Mouse (Mus musculus) large intestine, adult 2 months (tissue): ENCODE data around the gene C1ra. TPM values are rescaled to one million over a fixed set of nuclear protein-coding genes. Genes with fewer than 3 reads are reported as not detected.
"Not testable (repeated sequence)": the region's sequence is repeated elsewhere in the genome, so short reads cannot be mapped to it uniquely, and the experiment has no call there.

ENCODE experiments used
- DNase-seq: peaks from one replicate; pipeline ENCODE4 v3.0.0-alpha.2; 2012; ENCODE audit warnings: low read depth, low spot score
- WGBS: fragments of 180-500 bp; shearing (Covaris S2); methylation state at CpG from one replicate; pipeline ENCODE4 v1.1.7; 2018; 5-methylcytosine and 5-hydroxymethylcytosine counted together
- polyA plus RNA-seq: library from polyadenylated mRNA; depleted of rRNA; stranded (reverse); fragments of >200 nt; gene quantifications from 2 replicates; pipeline ENCODE4 v1.2.3, GENCODE M21; 2012; rRNA removed

The C1ra gene
- polyA plus RNA-seq, result 19.0 and 24.3 TPM in 2 replicates

DNA sequence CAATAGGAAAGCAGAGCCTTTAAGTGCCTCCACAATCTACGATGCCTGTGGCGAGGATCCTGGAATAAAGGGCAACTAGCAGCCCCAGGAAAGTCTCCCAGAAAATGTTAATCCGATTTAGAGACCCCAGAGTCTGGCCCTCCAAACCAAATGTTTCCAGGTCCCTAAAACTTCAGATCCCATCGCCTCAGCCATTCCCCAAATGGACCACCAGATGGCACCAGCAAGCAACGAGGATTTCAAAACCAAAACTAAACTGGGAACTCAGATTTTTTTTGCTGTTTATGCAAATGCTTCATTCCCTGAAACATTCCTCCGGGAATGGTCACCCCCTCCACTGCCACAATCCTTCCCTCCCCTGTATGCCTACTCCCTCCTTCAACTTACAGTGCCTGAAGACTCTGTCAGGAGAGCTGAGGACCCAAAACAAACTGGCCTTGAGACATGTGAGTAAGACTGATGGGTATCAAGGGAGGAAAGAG is at the start of gene C1ra:
TSS of gene C1ra (plus strand) at position 51 of the 482 bp plus-strand sequence.
- 4% methylated on average over 6 of the region's 6 CpGs for WGBS
- peak; percentile 28 for DNase-seq

DNA sequence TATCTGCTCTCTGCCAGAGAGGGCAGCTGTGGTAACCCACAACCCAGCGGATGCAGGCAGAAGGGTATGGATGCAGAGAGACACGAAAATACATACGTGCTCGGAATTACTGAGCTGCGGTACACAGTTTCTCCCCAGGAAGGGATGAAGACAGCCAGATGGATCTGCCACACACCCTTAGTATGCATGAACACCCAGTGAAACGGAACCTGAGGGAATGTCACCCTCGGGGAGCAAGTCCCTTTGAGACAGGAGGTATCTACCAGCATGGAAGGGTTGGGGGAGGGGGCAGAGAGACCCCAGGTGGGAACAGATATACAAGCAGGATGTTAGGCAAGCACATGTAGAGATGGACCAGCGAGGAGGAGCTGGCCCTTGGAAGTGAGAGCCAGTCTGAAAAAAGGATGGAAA is 48.3 kb upstream of the C1ra start:
- DNase-seq, result no peak
- 44% methylated on average over 8 of the region's 8 CpGs for WGBS

DNA sequence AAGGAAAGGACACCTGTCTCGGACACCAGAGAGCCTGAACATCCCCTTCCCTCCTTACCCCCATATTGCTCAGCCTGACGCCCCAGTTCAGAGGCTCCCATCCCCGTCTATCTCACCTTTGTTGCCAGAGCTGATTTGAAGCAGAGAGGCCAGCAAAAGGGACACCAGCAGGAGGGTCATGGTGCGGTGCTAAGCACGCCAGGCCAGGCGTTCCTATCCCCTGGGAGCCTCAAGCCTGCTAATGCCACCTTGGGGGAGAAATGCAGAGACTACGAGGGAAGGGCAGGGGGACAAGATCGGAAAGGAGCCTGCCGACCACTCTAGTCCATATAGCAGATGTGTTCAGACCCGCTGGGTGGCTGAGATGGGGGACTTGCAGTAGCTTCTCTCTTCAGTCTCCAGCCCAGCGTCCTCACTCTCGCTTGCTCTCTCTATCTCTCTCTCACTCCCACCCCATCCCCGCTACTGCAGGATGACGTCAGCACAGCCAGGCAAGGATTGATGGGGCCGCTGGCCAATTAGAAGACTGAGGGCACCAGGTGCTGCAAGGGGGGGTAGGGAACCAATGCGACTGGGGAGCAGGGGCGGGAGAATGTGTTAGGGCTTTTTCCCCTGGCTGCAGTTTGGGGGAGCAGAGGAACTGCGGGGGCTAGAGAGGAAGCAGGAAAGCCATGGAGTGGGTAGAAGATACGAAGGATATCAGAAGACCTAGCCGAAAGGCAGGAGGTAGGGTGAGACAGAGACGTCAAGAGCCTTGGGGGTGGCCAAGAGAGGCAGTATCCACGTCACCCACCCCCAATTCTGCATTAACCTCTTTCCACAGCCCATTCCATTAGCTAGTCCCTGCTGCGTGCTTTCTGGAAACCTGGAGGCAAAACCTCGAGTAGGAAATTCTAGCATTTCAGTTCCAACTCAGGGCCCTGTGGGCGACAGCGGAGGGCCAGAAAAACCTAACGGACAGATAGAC is 47.6 kb upstream of the C1ra start, which contains the start of gene Clstn3:
TSS of gene Clstn3 (minus strand) at position 490 of the 967 bp plus-strand sequence.
- no peak for DNase-seq
- 16% methylated on average over 27 of the region's 27 CpGs for WGBS

DNA sequence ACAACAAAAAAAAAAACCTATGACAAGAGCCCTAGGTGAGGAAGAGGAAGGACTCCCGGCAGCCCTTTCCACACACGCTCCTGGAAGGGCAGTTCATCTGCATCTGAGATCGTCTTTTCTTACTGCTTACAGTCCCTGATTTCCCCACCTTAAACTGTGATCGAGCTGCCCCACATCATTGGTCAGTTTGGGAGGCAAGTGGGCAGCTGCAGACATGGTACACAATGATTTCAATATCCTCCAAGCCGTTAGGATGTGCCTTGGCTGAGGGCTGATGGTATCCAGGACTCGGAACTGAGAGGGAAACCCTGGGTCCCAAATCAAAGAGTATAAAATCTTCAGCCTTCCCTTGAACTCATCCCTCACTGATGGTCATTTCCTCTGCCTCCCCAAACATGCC is 46.9 kb upstream of the C1ra start:
- 67% methylated on average over 6 of the region's 6 CpGs for WGBS
- DNase-seq, result no peak

DNA sequence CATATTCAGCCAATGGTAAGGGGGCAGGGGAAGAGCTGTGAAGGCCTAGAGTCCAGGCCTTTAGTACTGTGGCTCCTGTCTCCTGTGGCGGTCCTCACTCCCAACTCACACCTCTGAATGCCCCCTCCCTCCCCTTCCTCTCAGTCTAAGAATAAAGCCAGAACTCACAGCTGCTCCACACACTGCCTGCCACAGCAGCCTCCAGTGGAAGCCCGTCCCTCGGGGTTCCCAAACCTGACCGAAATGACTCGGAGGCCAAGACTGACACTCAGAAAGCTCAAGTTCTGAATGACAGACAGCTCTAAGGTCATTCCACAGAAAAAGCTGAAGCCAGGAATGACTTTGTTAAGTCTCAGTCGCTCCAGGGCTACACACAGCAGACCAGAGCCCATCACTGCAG is 46.5 kb upstream of the C1ra start:
- DNase-seq, result no peak
- WGBS, result 88% methylated on average over 6 of the region's 6 CpGs

DNA sequence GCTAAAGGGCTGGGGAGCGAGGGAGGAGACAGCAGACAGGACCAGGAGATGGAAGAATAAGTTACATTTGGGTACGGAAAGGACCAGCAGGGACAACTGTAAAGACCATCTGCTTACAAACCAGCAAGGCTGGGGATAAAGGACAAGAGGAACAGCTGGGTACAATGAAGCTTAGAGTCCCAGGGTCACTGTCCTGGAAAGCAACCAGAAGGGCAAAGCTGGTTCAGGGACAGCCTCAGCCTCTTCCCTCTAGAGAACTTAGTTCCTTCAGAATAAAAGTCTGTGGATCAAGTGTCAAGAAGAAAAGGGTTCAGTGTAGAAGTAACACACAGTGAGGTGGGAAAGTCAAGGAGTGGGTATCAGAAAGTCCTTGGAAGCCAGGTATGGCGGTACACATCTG is 41.1 kb upstream of the C1ra start:
- 91% methylated on average over 3 of the region's 3 CpGs for WGBS
- DNase-seq, result no peak

DNA sequence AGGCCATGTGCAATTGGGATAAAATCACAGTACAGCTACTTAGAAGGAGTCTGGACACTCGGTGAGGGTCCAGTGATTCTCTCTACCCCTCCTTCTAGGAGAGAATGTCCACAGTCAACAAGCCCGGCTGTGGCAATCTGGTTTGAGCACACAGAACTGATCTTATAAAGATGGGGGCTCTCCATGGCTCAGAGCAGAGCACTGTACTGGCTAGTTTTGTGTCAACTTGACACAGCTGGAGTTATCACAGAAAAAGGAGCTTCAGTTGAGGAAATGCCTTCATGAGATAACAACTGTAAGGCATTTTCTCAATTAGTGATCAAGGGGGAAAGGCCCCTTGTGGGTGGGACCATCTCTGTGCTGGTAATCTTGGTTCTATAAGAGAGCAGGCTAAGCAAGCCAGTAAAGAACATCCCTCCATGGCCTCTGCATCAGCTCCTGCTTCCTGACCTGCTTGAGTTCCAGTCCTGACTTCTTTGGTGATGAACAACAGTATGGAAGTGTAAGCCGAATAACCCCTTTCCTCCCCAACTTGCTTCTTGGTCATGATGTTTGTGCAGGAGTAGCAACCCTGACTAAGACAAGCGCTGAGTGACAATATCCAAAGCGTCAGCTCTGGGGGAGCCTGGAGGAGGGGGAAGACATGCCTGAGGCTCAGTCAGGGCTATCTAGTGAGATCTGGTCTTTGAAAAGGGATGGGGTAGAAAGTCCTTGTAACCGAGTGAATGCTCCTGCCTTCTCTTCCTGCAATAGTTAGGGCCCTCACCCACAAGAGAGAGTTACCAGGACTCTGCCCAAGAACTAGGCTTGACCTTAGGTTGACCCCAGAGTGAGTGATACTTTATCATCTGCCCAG is 40.2 kb upstream of the C1ra start:
- DNase-seq, result not testable (repeated sequence)
- 78% methylated on average over 6 of the region's 6 CpGs for WGBS

DNA sequence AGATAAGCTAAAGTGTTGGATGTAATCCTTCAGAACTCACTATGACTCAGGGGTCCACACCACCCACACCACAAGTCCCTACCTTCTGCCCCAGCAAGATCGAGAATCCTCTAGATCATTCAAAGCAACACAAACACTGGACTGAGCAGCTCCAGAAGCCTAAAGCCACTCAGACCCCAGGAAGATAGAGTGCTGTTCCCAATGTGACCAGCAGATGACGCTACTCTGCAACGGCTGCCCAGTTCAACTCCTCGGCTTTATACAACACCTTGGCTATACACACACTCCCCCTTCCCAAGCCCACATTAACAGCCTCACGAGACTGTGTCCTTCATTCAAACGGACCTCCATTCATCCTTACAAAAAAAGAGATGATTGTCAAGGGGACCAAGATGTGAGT is 39.4 kb upstream of the C1ra start:
- 30% methylated on average over 6 of the region's 6 CpGs for WGBS
- no peak for DNase-seq

DNA sequence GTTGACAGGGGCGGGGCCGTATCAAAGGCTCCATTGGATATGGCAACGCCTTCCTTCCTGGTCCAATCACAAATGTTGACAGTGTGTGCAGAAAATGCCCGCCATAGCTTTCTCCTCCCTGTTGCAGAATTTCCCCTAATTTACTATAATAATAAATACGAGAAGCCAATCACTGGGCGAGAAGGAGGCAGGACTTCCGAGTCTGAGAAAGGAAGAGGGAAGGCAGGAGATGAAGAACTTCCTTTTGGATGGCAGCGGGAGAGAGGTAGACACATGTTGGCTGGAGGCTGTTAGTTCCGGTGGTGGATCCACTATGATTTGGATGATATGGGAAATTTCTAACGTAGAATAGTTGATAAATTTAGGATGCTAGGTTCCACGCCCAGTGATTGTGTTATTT is 37.6 kb upstream of the C1ra start:
- WGBS, result 73% methylated on average over 11 of the region's 11 CpGs
- DNase-seq, result no peak

DNA sequence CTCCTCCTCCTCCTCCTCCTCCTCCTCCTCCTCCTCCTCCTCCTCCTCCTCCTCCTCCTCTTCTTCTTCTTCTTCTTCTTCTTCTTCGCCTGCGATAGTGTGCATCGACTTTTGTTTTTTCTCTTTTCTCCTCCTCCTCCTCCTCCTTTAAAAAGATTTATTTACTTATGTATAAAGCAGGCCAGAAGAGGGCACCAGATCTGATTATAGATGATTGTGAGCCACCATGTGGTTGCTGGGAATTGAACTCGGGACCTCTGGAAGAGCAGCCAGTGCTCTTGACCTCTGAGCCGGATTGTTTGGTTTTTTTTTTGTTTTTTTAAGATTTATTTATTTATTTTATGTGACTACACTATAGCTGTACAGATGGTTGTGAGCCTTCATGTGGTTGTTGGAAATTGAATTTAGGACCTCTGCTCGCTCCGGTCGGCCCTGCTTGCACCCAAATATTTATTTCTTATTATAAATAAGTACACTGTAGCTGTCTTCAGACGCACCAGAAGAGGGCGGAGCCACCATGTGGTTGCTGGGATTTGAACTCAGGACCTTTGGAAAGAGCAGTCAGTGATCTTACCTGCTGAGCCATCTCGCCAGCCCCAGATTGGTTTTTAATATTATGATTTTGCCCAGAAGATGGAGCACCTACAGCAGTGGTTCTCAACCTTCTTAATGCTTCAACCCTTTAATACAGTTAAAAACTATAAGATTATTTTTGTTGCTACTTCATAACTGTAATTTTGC is 36.7 kb upstream of the C1ra start:
- not testable (repeated sequence) for DNase-seq
- WGBS, result 83% methylated on average over 8 of the region's 11 CpGs

DNA sequence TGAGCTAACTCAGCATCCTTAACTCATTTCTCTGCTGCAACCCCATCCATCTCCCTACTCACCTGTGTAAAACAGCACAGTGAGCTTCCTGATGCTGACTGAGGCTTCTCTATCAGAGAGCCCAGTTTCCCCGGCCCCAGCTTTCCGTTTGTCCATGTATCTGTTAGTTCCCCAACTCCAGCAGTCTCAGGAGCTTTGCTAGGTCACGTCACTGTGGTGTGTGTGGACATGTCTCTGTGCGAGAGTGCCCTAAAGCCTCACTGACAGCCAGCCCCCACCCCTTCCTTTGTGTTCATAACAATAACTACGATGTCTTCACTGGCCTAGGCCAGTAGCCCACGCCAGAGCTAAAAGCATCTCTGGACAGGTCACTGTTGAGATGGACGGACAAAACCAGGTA is 36.0 kb upstream of the C1ra start:
- no peak for DNase-seq
- WGBS, result 89% methylated on average over 7 of the region's 7 CpGs

DNA sequence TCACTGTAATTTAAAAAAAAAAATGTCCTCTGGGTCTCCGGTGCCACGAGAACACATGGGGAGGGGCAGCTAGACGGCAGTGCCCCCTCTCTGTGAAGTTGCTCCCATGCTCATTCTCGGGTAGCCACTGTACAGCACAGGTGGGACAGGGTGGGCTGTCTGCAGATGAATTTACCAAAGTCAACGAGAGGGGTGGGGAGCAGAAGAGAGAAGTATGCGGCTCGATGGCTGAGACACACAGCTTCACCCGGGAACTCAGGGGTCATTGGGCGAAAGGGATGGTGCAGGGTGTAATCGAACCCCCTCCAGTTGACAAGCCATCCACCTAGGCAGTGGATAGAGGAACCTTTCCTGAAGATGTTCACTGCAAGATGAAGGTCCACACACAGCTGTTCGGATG is 35.4 kb upstream of the C1ra start:
- no peak for DNase-seq
- 83% methylated on average over 11 of the region's 11 CpGs for WGBS

DNA sequence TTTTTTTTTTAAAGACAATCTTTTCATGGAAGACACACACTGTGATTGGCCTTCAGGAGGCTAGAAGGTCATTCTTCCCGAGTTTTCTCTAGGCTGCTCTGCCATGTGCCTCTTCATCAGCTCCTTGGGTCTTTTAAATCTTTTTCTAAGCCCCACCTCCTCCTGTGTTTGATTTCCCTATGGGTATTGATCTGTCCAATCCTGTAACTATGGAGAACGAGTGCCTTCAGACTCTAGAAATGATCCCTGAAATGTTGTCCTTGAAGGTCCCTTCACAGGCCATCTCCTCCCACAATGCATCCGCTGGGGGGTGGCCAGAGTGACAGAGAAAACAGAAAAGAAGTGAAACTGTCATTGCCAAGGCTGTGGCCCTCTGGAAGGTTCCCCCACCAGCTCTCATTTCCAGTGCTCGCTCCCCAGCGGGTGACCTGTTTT is 35.0 kb upstream of the C1ra start:
- 65% methylated on average over 5 of the region's 5 CpGs for WGBS
- DNase-seq, result no peak

DNA sequence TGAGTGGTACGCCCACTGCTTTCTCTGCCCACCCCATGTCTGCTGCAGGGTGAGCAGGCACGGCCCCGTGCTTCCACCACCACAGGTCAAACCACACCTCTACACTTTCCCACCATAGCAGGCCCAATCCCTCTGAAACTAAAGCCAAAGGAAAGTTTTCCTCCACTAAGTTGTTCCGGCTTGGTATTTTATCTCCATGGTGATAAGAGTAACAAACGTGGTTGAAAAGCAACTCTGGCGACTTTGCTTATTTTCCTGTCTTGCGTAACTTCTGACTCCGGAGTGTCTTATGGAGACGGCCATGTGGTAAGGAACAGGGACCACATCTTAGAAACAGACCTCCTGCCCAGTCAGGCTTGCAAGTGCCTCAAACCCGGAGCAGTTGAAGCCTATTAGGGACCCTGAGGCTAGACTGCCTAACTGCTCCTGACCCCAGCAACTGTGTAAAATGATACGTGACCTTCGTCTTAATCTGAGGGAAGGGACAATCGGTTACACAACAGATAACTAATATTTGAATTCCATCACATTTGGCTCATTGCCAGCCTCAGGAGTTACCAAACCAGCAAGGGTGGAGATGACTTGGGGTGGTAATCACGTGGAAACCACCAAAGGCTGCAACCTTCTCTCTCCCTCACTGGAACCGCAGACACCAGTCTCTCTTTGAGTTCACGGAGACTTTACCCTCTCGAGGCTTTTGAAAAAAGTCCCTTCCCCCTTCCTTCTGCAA is 34.1 kb upstream of the C1ra start:
- no peak for DNase-seq

DNA sequence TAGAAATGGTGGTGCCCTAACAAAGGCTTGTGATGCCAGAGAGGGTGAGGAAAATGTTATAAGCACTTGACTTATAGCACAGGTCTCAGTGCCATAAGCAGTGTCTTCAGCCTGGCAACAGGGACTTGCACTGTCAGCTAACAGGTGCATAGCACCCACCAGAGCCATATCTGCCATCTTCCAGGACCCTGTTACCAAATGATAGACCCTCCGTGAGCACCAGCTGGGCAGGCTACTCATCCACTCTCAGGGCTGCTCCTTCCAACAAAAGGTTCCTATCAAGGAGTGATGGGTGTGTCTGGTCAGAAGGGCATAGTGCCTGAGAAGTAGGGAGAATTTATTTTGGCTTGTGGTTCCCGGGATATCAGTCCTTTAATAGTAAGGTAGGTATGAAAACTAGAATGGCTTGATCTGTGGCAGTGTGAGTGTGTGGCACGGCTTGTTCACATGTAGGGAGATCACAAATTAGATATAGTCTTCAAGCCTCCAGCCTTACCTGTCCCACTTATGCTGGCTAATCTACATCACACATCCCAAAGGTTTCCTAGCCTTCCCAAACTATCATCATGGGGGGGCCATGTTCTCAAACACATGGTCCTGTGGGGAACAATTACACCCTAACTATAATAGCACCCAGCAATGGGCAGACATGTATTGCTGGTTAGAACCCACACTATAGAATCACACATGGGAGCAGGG is 33.2 kb upstream of the C1ra start:
- no peak for DNase-seq
- WGBS, result 45% methylated on average over 3 of the region's 3 CpGs

More for the DNA sequence above, 34.1 kb upstream of the C1ra start:
- 18% methylated on average over 17 of the region's 17 CpGs for WGBS

DNA sequence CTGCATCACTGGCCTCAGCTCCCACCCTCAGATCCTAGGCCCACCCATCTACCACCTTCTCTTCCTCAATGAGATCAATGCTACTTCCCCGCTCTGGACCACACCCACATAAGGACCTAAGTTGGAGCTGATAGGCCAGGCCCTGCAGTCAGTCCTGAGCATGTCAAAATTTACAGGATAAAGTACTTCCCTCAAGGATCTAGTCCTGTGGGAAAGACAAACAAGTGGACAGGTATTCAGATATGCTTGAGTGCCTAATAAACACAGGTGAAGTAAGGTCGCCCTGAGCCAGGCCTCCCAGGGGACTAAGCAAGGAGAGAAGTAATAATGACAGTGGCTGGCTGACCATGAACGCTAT is 32.7 kb upstream of the C1ra start:
- WGBS, result 79% methylated on average over 3 of the region's 3 CpGs

DNA sequence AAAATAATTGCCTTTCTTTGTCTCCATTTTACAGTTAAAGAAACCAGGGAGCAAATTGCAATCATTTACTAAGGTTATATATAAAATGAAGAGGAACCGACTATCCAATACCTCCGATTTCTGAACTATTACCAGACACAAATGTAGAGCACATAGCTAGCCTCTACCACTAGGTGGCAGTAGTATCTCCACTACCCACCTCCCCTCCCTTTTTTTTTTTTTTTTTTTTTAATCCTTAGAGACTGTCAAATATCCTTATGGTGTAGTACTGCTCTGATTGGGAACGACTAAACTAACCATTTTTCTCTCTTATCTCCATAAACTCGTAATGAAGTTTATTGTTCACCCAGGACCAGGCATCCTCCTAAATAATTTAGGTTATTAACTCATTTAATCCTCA is 31.9 kb upstream of the C1ra start:
- WGBS, result 59% methylated on average over 4 of the region's 4 CpGs
- DNase-seq, result no peak

More for the DNA sequence above, 32.7 kb upstream of the C1ra start:
- DNase-seq, result no peak

DNA sequence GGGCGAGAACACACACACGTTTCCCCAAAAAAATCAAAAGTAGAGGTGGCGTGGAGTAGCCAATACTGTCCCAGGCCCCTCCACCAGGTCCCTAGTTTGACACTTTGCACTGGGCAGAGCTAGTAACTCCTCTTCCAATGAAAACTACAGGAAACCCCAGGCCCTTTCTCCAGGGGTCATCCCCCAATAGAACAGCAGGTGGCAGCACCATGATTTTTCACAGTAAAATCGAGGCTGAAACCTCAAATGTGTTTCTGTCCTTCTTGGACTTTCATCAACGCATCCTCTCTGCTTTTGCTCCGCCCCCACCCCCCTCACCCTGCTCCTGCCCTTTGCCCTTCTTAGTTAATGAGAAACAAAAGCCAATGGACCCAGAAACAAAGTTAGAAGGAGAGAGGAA is 30.6 kb upstream of the C1ra start:
- WGBS, result 41% methylated on average over 6 of the region's 6 CpGs
- no peak for DNase-seq
